Mouse (Mus musculus) regulatory T cell (primary cell): ENCODE measurements around the gene Samd4b.

Experiments
- in situ Hi-C: fragments of 300-600 bp; cut with MboI, MseI; formaldehyde crosslinking; loops from one replicate; pipeline ENCODE4 v1.15.1; 2025; ENCODE audit warnings: high pct_unique_total_duplicates

The Samd4b gene

GRCm38 (mm10) chr7:28591862-28592261, 6.1 kb downstream of the Samd4b start:
- in situ Hi-C loops, result no loop called here

DNA sequence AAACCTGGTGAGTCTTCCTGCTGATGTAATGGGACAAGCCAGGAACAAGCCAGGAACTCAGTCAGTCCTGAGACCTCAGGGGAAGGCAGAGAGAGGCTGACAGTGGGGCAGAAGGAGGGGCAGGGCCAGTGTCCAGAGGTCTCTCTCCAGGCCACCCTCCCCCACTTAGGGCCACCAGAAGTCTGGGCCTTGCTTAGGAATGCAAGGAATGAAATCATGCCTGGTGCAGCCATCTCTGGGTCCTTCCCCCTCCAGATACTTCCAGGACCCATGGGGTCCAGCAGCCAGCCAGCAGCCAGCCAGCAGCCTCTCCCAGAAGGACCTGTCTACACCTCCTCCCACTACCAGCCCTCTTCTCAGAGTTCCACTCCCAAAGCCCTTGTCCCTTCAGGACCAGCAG, 10.3 kb downstream of the Samd4b start:
- in situ Hi-C loops, result no loop called here

DNA sequence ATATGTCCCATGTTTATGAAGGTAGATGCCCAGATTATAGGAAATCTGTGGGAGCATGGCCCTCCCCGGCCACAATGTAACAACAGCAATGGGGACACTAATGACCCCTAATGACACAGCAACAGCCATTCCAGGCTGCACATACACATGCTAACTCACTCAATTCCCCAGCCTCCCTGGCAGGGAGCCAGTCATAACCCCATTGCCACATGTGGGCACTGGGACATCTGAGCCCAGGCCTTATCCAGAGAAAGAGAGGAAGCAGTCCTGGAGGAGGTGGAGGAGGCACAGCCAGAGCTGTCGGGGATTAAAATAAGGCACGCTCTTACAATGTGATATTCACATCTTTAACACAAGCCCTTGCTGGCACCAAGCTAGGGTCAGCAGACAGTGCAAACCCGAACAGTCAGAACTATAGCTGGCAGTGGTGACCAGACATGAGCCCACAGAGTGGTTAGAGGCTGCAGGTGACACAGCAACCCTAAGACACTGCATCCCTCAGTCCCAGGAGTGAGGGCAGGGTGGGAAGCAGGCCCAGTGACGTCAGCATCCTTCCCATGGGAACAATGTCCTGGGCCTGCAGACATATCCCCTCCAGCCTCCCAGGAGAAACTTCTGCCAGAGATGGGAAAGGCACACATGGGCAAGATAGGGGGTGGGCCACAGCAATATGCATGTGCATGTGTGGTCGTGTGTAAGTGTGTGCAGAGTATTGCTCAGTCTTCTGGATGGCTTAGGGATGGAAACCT, 11.1 kb downstream of the Samd4b start:
- in situ Hi-C loops, result no loop called here

DNA sequence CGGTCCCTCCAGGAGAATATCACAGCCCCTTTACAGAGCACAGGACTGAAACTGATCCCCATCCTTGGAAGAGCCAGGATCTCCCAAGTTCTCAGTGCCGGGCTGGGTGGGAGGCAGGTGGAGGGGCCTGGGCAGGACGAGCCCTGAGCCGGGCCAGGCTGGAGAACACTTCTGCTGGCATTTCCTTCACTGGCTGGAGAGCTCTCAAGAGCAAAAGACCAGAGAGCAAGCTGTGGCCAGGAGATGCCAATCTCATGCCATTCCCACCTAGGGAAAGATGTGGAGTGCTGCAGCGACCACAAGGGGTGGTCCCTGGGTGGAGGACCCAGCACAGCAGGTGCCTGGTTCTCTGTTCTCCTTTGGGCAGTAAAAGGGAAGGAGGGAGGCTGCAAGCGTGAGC, 12.9 kb downstream of the Samd4b start:
- in situ Hi-C loops, result no loop called here

DNA sequence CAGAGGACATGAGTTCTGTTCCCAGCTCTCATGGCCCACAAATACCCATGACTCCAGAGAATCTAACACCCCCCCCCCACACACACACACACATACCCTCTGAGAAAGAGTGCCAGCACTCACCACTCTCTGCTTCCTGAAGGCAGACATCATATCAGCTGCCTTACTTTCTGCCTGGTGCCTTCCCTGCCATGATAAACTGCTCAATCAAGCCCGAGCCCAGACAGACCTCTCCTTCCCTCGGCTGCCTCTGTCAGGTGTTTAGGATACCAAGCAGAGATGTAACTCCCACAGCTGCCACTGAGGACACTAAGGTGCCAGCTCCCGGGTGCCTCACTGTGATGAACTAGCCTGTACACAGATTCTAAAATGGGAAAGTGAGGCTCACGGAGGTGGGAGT, 13.5 kb downstream of the Samd4b start:
- in situ Hi-C loops, result no loop called here

DNA sequence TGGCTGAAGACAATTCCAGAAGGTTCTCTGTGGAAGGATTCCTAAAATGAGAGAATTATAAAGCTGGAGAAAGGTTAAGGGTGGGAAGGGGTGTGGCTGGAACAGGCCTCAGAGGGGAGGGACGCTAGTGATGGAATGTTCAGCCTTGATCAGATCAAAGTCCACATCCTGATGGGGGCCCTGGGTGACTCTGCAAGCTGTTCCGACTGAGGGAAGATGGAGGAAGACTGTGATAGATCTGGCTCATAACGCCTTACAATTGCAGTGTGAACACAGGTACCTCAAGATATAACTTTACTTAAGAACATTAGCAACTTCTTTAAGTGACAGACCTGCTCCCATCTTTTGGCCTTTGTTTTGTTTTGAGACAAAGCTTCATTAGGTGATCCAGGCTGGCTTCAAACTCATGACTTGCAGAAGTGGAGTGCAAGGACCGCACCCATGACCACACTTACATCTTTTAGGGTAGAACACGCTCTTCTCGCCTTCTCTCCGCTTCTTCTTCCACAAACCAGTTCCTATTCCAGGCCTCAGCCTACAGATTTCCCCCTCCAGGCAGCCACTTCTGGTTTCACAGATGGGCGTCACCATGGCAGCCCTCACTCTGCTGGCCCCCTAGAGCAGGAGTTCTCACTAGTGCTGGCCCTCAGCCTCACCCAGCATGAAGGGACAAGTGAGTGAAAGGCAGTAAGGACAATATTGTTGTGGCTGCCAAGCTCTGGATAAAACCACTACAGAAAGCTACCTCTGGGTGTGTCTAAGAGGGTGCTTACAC, 14.2 kb downstream of the Samd4b start:
- in situ Hi-C loops, result no loop called here

DNA sequence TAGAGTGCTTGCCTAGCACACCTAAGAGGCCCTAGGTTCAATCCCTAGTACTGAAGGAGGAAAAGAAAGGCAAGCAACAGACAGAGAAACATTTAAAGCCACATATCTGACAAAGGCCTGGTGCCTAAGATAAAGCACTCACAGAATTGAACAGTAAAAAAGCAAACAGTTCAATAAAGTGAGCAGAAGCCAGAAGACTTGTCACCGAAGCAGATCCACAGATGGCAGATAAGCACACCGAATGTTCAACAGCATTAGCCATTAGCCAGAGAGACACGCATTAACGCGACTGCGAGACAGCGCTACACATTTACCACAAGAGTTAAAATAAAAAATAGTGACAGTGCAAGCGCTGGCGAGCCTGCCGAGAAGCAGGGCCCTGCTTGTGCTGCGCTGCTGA, 15.1 kb downstream of the Samd4b start:
- in situ Hi-C loops, result no loop called here

DNA sequence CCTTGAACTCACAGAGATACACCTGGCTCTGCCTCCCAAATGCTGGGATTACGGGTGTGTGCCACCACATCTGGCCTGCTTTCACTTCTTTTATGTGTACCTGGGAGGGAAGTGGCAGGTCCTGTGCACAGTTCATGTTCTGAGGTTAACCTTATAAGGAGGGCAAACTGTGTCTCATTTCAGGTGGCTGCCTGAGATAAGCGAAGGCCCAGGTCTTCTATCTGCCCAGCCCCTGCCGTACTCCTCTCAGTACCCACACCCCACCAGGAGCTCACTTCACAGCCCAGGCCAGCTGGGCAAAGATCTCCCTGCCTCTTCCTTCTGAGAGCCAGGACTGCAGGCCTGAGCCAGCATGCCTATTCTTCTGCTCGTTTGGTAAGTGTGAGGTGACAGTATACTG, 16.2 kb downstream of the Samd4b start:
- in situ Hi-C loops, result no loop called here

GRCm38 (mm10) chr7:28579826-28580225, 18.1 kb downstream of the Samd4b start:
- in situ Hi-C loops, result no loop called here

GRCm38 (mm10) chr7:28578543-28579053, 19.3 kb downstream of the Samd4b start:
- in situ Hi-C loops, result no loop called here

- in situ Hi-C loops, result no loop called here
Observed at GRCm38 (mm10) chr7:28577826-28578542, 20.0 kb downstream of the Samd4b start.

DNA sequence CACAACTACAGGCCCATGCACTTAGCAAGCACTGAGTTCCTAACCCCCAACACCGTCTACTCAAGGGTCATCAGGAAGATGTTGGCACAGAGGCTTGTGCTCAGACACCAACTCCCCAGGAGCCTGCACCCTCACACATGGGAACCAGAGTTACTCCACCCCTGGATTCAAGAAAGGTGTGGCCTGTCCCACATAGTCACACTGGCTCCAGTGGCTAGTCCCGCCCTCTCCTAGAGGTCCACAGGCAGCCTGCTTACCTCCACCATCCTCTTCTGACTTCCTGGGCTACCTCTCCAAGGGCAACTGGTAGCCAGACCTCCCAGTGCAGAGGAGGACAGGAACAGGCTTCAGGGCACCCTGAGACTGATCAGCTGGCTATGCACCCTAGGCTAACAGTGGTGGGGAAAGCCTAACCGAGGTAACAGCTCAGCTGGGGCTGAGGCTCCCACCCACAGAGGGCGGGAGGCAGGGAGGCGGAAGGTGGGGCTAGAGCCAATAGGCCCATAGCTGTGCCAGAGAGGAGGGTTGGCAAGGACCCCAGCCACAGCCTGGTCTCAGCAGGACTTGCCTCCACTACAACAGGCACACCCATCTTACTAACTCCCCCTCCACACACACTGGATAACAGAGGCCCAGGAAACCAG, 21.6 kb downstream of the Samd4b start:
- in situ Hi-C loops, result no loop called here

GRCm38 (mm10) chr7:28575597-28575996, 22.3 kb downstream of the Samd4b start:
- in situ Hi-C loops, result no loop called here

DNA sequence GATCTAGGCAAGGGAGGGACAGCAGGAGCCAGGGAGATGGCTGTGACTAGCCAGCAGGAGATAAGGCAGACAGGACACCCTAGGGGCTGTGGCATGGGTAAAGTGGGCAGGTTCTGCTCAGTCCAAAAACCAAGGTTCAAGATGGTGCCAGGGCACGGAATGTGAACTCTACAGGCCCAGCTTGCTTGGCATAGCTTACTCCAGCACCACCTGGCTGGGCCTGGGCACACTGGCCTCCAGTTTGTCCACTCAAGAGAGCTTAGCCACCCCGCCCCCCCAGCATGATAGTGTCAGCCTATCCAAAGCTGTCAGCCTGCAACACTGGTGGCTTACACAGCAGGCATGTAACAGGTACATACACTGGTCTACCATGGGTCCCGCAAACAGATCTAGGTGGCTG, 24.7 kb downstream of the Samd4b start:
- in situ Hi-C loops, result loop anchor here (5.0 kb wide), 1 partner anchor 104 kb away; no protein-coding TSS in a partner anchor

DNA sequence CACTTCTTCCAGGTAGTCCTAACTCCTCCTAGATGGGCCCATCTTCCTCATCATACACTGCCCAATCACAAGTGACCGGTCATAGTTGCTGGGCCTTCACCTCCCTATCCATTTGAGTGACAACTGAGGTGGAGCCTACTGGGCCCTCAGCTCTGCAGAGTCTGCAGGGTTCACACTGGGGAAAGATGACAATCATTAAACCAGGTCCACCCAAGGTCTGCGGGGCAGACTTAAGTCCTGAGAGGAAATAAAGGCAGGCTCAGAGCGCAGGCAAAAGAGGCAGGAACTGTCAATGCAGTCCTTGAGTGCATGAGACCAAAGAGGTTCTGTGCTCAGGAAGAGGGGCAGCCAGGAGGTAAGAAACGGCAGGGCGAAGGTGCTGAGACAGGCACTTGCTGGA, 25.3 kb downstream of the Samd4b start:
- in situ Hi-C loops, result loop anchor here (5.0 kb wide), 1 partner anchor 105 kb away; no protein-coding TSS in a partner anchor

DNA sequence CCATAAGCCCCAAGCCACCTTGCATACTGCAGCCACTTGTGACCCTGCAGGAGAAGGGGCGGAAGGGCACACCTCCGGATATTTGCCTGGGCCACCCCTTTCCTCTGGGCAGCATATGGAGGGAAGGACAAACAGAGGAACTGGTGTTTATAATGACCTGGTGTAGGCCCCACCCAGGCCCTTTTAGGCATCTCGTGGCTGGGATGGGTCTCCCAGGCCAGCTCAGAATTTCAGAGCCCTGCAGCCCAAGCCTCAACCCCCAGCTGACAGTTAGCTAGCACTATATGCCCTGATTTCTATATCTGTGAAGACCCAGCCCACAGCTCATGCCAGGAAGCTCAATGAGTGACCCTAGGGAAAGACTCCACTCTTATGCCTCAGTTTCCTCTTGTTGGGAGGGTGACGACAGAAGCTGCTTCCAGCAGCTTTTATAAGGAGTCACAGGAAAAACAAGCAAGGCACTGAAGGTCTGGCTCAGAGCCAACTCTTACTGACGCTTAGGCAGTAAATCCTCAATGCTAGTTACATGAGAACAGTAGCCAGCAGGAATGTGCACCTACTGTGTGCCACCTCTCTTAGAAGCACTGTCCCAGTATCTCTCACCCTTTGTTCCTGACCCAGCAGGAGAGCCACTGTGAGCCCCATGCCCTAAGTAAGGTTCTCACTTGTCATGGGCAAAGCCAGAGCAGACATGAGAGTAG, 26.8 kb downstream of the Samd4b start:
- in situ Hi-C loops, result loop anchor here (5.0 kb wide), 1 partner anchor 106 kb away; no protein-coding TSS in a partner anchor

GRCm38 (mm10) chr7:28570291-28570981, 27.5 kb downstream of the Samd4b start:
- in situ Hi-C loops, result loop anchor here (5.0 kb wide), 1 partner anchor 107 kb away; no protein-coding TSS in a partner anchor

GRCm38 (mm10) chr7:28568253-28568652, 29.7 kb downstream of the Samd4b start:
- in situ Hi-C loops, result loop anchor here (5.0 kb wide), 1 partner anchor 34 kb away; no protein-coding TSS in a partner anchor

GRCm38 (mm10) chr7:28567539-28567938, 30.4 kb downstream of the Samd4b start:
- in situ Hi-C loops, result loop anchor here (5.0 kb wide), 1 partner anchor 35 kb away; no protein-coding TSS in a partner anchor

DNA sequence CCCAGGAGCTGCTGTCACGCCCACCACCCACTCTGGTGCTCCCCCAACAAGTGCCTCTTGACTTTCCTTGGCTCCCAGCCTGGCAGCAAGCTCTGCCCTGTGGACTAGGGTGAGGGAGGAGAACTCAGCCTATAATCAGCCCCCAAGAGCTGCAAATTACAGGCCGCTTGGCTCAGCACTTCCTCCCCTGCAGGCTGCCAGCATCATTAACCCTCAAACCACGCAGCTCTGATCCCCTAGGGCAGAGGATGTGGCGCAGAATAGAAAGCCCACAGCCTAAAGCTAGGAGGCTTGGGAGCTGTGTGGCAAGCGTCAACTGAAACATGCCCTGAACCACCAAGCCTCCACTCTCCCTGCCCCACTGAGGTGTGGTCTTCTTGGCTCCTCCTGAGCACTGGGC, 32.5 kb downstream of the Samd4b start:
- in situ Hi-C loops, result loop anchor here (5.0 kb wide), 1 partner anchor 37 kb away; no protein-coding TSS in a partner anchor
